Mouse (Mus musculus) liver, embryonic 14.5 days (tissue): ENCODE measurements around the gene Fen1. TPM values are rescaled to one million over a fixed set of nuclear protein-coding genes. Genes with fewer than 3 reads are reported as not detected.

ENCODE experiments used
- ATAC-seq: fragments of 200-750 bp; cut with Nextera tagmentation; 2 replicates; pipeline ENCODE4 v1.8.0; 2017; ENCODE audit warnings: moderate number of reproducible peaks, mild to moderate bottlenecking, moderate library complexity; ENCODE audit not compliant: insufficient read depth
- DNase-seq, 3 experiments: peaks; one replicate each; pipeline ENCODE4 v3.0.0-alpha.2; 2012 to 2013; ENCODE audit warnings: low read depth in 3 of 3, low spot score in 3 of 3
- H3K27ac ChIP-seq: fragments of 300-500 bp; sonication (generic); 2 replicates; pipeline ENCODE4 v1.5.1; 2014; ENCODE audit warnings: moderate library complexity, mild to moderate bottlenecking, control low read depth, inconsistent platforms
- H3K27me3 ChIP-seq: fragments of 300-500 bp; sonication (generic); 2 replicates; pipeline ENCODE4 v1.6.1; 2014; ENCODE audit warnings: mild to moderate bottlenecking, low read length, moderate library complexity; ENCODE audit not compliant: control insufficient read depth, insufficient read depth
- H3K36me3 ChIP-seq: fragments of 300-500 bp; sonication (generic); replicated peaks from 2 replicates; pipeline ENCODE4 v1.6.1; 2014; ENCODE audit warnings: low read depth; ENCODE audit not compliant: control insufficient read depth, insufficient read depth
- H3K4me1 ChIP-seq, 2 experiments: fragments of 200-500 bp in 1 of 2; fragments of 300-500 bp in 1 of 2; sonication (generic) in 1 of 2; replicated peaks; 2 replicates each; pipeline ENCODE4 v1.6.1; 2012 to 2014; ENCODE audit warnings: antibody characterized with exemption in 1 of 2, inconsistent platforms in 1 of 2, low read length in 1 of 2; ENCODE audit not compliant: control insufficient read depth in 2 of 2, insufficient read depth in 2 of 2
- H3K4me2 ChIP-seq: fragments of 300-500 bp; sonication (generic); 2 replicates; pipeline ENCODE4 v1.6.1; 2014; ENCODE audit warnings: low read depth, mild to moderate bottlenecking, control low read depth, moderate library complexity
- H3K4me3 ChIP-seq, 2 experiments: fragments of 200-500 bp in 1 of 2; fragments of 300-500 bp in 1 of 2; sonication (generic) in 1 of 2; 2 replicates each; pipeline ENCODE4 v1.5.1; 2012 to 2014; ENCODE audit warnings: low read depth in 2 of 2, low read length in 2 of 2, mild to moderate bottlenecking in 2 of 2, control low read depth in 1 of 2, inconsistent platforms in 1 of 2, moderate library complexity in 1 of 2; ENCODE audit not compliant: insufficient read depth in 1 of 2
- H3K9ac ChIP-seq: fragments of 300-500 bp; sonication (generic); replicated peaks from 2 replicates; pipeline ENCODE4 v1.6.1; 2014; ENCODE audit warnings: mild to moderate bottlenecking, control low read depth, moderate library complexity
- H3K9me3 ChIP-seq: fragments of 300-500 bp; sonication (generic); 2 replicates; pipeline ENCODE4 v1.6.1; 2016; ENCODE audit warnings: low read length, mixed read lengths; ENCODE audit not compliant: control insufficient read depth
- CTCF ChIP-seq: IDR thresholded peaks from 2 replicates; pipeline ENCODE4 v1.5.1; 2016; ENCODE audit warnings: antibody characterized with exemption, low read depth, control low read depth
- EP300 ChIP-seq: IDR thresholded peaks from 2 replicates; pipeline ENCODE4 v1.6.1; 2016; ENCODE audit warnings: antibody characterized with exemption, low read depth
- WGBS: fragments of 180-500 bp; shearing (Covaris S2); extraction: QIAGEN DNeasy Blood & Tissue Kit; methylation state at CpG from one replicate; pipeline ENCODE4 v1.1.7; 2014; ENCODE audit not compliant: insufficient replicate concordance; 5-methylcytosine and 5-hydroxymethylcytosine counted together
- microRNA-seq: library from miRNA; unstranded; fragments of <30 nt; microRNA quantifications from one replicate; pipeline ENCODE4, GENCODE M21; 2016
- polyA plus RNA-seq, 2 experiments: library from polyadenylated mRNA; depleted of rRNA in 1 of 2; stranded (reverse) in 1 of 2; unstranded in 1 of 2; fragments of >200 nt; fragmentation: Nextera tagmentation in 1 of 2; extraction: Ambion mirVana in 1 of 2; gene quantifications; 2 replicates each; pipeline versions ENCODE4 v1.2.1 to v1.2.3; 2012 to 2014

Fen1 gene
- polyA plus RNA-seq, 2 experiments = 75.8 to 131 TPM

DNA sequence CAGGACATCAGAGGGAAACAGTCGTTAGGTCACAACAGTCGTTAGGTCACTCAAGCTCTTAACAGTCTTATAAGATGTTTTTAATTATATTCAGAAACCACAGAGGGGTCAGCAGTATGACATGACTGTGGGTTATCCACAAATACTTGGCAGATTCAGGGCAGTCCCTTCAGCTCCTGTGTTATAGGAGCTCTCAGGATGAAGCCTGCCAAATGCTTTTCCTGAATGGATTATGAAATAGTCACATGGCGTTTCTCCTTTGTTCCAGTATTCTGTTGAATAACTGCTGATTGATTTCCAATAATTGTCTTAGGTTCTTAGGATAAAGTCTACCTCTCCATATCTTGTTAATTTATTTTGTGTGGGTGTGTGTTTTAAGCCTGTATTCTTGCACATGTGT, 54.8 kb downstream of the Fen1 start:
- ATAC-seq = no peak
- Histone ChIP-seq H3K9me3 (no peaks in the 10 kb centered on the region), H3K9ac (no peak overlapping the region), H3K4me1 (peaks cover 7 to 8% of the 10 kb centered on the region in 2 experiments; a peak in 3 of 4 replicates), H3K27me3 (no peaks in the 10 kb centered on the region), H3K4me3 (no peak overlapping the region), H3K36me3 (no peaks in the 10 kb centered on the region), H3K4me2 (no peak overlapping the region), H3K27ac (no peak overlapping the region)
- WGBS = 44% methylated on average over 3 of the region's 3 CpGs
- TF ChIP-seq CTCF (no peak), EP300 (no peak)
- DNase-seq = no peak

Small RNAs within 50 kb of the gene (microRNA-seq; reads per million reads assigned to microRNA genes)
- gene Mir6993 = 2.1 reads per million

Other genes with a start within 250 kb of the Fen1 start
- 1,645 and 1,653 TPM in 2 replicates for gene Fth1, start 223.6 kb downstream of the Fen1 start, polyA plus RNA-seq (2012; rRNA removed)
- 3,787 and 3,976 TPM in 2 replicates for gene Fth1, start 223.6 kb downstream of the Fen1 start, polyA plus RNA-seq (2014; fragmentation: Nextera tagmentation; extraction: Ambion mirVana)
- gene Best1, start 202.5 kb downstream of the Fen1 start, polyA plus RNA-seq (2012; rRNA removed) = 0.08 TPM in 1 of 2 replicates, not detected in the other
- 0.09 and 0.10 TPM in 2 replicates for gene Best1, start 202.5 kb downstream of the Fen1 start, polyA plus RNA-seq (2014; fragmentation: Nextera tagmentation; extraction: Ambion mirVana)
- gene Rab3il1, start 202.5 kb downstream of the Fen1 start, polyA plus RNA-seq (2012; rRNA removed) = 116 and 122 TPM in 2 replicates
- 240 and 255 TPM in 2 replicates for gene Rab3il1, start 202.5 kb downstream of the Fen1 start, polyA plus RNA-seq (2014; fragmentation: Nextera tagmentation; extraction: Ambion mirVana)
- gene Fads3, start 162.6 kb downstream of the Fen1 start, polyA plus RNA-seq (2012; rRNA removed) = 8.2 and 8.3 TPM in 2 replicates
- 4.4 and 5.1 TPM in 2 replicates for gene Fads3, start 162.6 kb downstream of the Fen1 start, polyA plus RNA-seq (2014; fragmentation: Nextera tagmentation; extraction: Ambion mirVana)
- 41.9 and 49.2 TPM in 2 replicates for gene Fads2, start 102.4 kb downstream of the Fen1 start, polyA plus RNA-seq (2012; rRNA removed)
- 22.7 and 25.8 TPM in 2 replicates for gene Fads2, start 102.4 kb downstream of the Fen1 start, polyA plus RNA-seq (2014; fragmentation: Nextera tagmentation; extraction: Ambion mirVana)
- gene Fads1, start 21.3 kb downstream of the Fen1 start, polyA plus RNA-seq (2012; rRNA removed) = 27.3 and 32.1 TPM in 2 replicates
- 45.2 and 50.5 TPM in 2 replicates for gene Fads1, start 21.3 kb downstream of the Fen1 start, polyA plus RNA-seq (2014; fragmentation: Nextera tagmentation; extraction: Ambion mirVana)
- 78.6 and 107 TPM in 2 replicates for gene Tmem258, start 155 bp downstream of the Fen1 start, polyA plus RNA-seq (2012; rRNA removed)
- 397 and 402 TPM in 2 replicates for gene Tmem258, start 155 bp downstream of the Fen1 start, polyA plus RNA-seq (2014; fragmentation: Nextera tagmentation; extraction: Ambion mirVana)
- 6.4 and 9.1 TPM in 2 replicates for gene Myrf, start 36.6 kb upstream of the Fen1 start, polyA plus RNA-seq (2012; rRNA removed)
- gene Myrf, start 36.6 kb upstream of the Fen1 start, polyA plus RNA-seq (2014; fragmentation: Nextera tagmentation; extraction: Ambion mirVana) = 3.5 and 3.7 TPM in 2 replicates
- gene Dagla, start 100.7 kb upstream of the Fen1 start, polyA plus RNA-seq (2012; rRNA removed) = 0.30 and 0.32 TPM in 2 replicates
- gene Dagla, start 100.7 kb upstream of the Fen1 start, polyA plus RNA-seq (2014; fragmentation: Nextera tagmentation; extraction: Ambion mirVana) = 0.09 and 0.19 TPM in 2 replicates
- 0.28 and 0.37 TPM in 2 replicates for gene Syt7, start 184.9 kb upstream of the Fen1 start, polyA plus RNA-seq (2012; rRNA removed)
- 0.04 and 0.09 TPM in 2 replicates for gene Syt7, start 184.9 kb upstream of the Fen1 start, polyA plus RNA-seq (2014; fragmentation: Nextera tagmentation; extraction: Ambion mirVana)